Mouse (Mus musculus) cerebellum, adult 11-12 months (tissue): ENCODE measurements around the gene Sec16b.
A peak's percentile ranks its signal among the peaks of the same experiment; 100 is the strongest.

Experiments
- DNase-seq: peaks from one replicate; pipeline ENCODE4 v3.0.0; 2022

The Sec16b gene

DNA sequence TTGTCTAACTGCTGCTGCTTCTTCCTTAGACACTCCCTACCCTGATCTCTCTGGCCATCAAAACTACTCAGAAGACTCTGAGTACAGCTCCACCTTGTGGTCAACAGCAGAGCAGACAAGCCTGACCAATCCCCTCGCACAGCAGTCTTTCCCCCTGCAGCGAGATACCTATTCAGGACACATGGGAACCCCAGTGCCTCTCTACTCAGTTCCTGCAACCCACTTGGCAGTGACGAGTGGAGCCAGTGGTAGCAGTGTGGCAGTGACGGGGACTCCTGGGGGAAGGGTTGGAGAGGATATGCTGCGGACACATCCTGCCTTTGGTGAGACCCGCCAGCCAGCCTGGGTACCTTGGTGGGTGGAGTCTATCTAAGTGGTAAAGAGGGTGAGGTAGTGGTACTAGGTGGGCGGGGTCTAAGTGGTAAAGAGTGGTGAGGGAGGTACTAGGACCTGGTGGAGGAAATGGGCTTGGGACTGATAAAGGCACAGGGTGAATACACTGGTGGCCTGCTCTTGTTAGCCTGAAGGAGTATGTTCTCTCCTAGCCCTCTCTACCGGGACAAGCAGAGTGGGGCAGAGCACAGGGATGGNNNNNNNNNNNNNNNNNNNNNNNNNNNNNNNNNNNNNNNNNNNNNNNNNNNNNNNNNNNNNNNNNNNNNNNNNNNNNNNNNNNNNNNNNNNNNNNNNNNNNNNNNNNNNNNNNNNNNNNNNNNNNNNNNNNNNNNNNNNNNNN lies 54.3 kb downstream of the Sec16b start:
- DNase-seq = peak; percentile 39

DNA sequence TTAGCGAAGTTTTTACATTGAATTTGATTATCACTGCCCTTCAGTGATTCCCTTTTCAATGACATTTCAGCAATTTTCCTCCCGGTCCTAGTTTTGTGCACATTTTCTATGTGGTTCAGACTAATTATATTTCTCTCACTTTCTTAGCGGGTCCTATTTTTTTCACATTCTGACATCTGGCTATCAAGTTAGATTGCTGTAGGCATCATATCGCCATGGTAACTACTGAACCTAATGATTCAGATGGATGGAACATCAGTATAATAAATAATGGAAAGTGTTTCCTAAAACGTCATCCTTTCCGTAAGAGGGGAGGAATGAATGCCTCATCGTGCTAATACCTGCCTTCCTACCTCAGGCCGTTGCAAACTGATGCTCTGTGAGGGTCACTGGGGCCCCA lies 61.3 kb downstream of the Sec16b start:
- no peak for DNase-seq

GRCm38 (mm10) chr1:157569263-157570090 lies 62.9 kb downstream of the Sec16b start:
- DNase-seq = no peak

DNA sequence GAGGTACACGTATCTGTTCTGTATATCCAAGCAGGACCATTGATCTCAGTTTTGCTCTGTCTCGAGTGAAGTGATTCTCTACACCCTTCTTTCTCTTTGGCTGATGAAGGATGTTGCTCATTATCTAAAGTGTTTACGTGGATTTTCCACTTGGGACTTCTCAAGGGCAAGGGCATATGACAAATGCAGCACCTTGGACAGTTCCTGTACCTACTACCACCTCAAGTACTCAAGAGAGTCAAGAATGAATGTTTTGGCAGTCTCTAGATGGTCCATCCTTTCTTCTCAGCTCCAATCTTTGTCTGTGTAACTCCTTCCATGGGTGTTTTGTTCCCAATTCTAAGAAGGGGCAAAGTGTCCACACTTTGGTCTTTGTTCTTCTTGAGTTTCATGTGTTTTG lies 68.8 kb downstream of the Sec16b start:
- no peak for DNase-seq

GRCm38 (mm10) chr1:157578336-157578735 lies 71.8 kb downstream of the Sec16b start:
- DNase-seq = no peak

DNA sequence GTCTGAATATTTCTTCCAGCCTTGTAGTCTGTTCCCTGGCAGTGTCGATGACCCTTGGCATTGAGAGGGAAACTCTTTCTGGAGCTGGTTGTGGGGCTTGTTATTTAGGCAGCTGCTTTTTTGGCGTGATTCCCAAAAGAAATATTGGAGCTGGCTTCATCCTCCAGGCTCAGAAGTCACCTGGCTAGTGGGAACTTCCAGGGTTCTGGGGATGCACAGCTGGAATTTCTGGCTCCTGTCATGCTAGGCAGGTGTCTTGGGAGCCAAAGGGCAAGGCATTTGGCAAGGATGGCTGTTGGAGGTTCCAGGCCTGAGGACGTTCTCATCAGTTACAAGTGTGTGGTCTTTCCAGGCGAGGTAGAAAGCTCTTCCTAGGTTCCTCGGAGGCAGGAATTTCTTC lies 80.0 kb downstream of the Sec16b start:
- DNase-seq = no peak

GRCm38 (mm10) chr1:157592039-157592438 lies 85.5 kb downstream of the Sec16b start:
- DNase-seq = no peak

- no peak for DNase-seq
Measured at GRCm38 (mm10) chr1:157594561-157594960, 88.0 kb downstream of the Sec16b start.

DNA sequence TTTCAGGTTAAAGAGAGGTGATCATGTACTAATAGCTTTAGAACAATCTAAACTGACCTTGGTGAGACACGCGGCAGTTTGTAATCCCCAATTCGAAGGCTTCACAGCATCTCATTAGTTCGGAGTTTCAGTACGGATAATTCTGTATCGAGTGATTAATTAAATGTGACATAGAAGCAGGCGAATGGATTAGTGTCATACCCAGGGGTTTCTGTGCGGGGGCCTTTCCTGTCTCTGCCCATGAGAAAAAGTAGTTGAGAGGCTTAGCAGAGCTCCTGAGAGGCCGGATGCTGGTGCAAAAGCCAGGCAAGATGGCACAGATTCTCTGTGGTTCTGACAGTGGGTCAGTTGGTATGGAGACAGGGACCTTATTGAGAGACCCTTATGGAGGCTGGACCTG lies 88.6 kb downstream of the Sec16b start:
- no peak for DNase-seq

- DNase-seq = no peak
Measured at GRCm38 (mm10) chr1:157604513-157604912, 98.0 kb downstream of the Sec16b start.
